Mouse (Mus musculus) leukemia stem cell, adult 10-12 weeks (primary cell): ENCODE measurements around the gene Nme8. TPM values are rescaled to one million over a fixed set of nuclear protein-coding genes. Genes with fewer than 3 reads are reported as not detected.

Experiments
- polyA plus RNA-seq: library from polyadenylated mRNA; stranded (reverse); fragments of >175 nt; gene quantifications from 2 replicates; pipeline ENCODE4 v1.2.3, GENCODE M21; 2012; ENCODE audit warnings: low replicate concordance

The Nme8 gene
- polyA plus RNA-seq = not detected in 2 replicates

GRCm38 (mm10) chr13:19697790-19698189, at the start of gene Nme8:
Nme8 (minus strand) TSS chr13:19697794.

GRCm38 (mm10) chr13:19622573-19623227, 74.9 kb downstream of the Nme8 start, which contains the start of gene Sfrp4:
Sfrp4 (plus strand) TSS chr13:19623104.

DNA sequence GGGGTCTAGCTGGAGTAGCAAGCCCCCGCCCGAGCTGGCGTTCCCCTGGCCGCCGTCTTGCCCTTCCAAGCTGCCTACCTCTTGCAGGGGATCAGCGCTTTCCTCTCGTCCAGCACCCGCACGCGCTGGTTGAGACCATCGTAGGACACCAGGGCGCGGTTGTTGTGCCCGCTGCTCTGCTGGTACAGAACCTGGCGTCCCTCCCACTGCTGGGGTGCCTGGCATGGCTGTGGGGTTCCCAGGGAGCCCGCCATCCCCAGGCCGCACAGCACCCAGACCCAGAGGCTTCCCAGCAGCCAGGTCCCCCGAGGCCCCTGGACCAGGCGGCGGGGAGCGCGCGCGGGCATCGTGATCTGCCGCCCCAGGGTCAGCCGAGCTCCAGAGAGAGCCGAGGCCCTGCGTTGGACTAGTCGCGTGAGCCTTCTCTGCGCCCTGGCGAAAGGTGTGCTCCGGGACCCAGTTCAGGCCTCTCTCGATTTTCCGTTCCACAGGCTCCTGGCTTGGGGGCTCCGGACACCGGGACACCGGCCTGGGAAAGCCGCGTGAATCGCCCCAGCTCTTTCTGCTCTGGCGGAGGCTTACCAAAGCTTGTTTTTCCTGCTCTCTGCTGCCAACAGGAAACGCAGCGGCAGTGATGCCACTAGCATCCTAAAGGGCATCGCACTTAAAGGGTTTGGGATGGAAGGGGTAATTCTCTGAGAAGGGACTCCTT, 78.2 kb downstream of the Nme8 start, which contains the start of gene Epdr1:
TSS of gene Epdr1 (minus strand) at position 712 of the 712 bp plus-strand sequence.

Other genes with a start within 250 kb of the Nme8 start
- 43.1 and 88.5 TPM in 2 replicates for gene Epdr1, start 77.9 kb downstream of the Nme8 start, polyA plus RNA-seq
- 2.4 and 5.4 TPM in 2 replicates for gene Sfrp4, start 74.7 kb downstream of the Nme8 start, polyA plus RNA-seq
- 0.08 TPM in 1 of 2 replicates, not detected in the other for gene Gpr141, start 126.5 kb upstream of the Nme8 start, polyA plus RNA-seq